Mouse (Mus musculus): ENCODE results near the gene Tcf7l2. TPM values are rescaled to one million over a fixed set of nuclear protein-coding genes. Genes with fewer than 3 reads are reported as not detected.
A peak's percentile ranks its signal among the peaks of the same experiment; 100 is the strongest.

Gene Tcf7l2
- polyA plus RNA-seq, 1 experiment from 2014 or later: 48.2 TPM

- Histone ChIP-seq H3K27me3 (no peaks in the 10 kb centered on the region), H3K27ac (no peak overlapping the region), H3K36me3 (no peaks in the 10 kb centered on the region), H3K4me2 (no peak overlapping the region), H3K9ac (no peak overlapping the region), H3K4me3 (no peak overlapping the region), H3K9me3 (replicated peaks) (no peaks in the 10 kb centered on the region), H3K4me1 (replicated peaks) (no peaks in the 10 kb centered on the region)
- WGBS: 44% methylated on average over 6 of the region's 6 CpGs
- ATAC-seq (replicated peaks; ENCODE audit: insufficient number of reproducible peaks, insufficient read depth, low FRiP score, low read depth): no peak
These were observed 9.1 kb upstream of the Tcf7l2 start for GRCm38 (mm10) chr19:55732499-55732898.

- no peaks in the 10 kb centered on the region for H3K4me1 ChIP-seq (replicated peaks)
- H3K36me3 ChIP-seq: no peaks in the 10 kb centered on the region
- no peak for ATAC-seq (replicated peaks; ENCODE audit: insufficient number of reproducible peaks, insufficient read depth, low FRiP score, low read depth)
- H3K4me3 ChIP-seq: no peak overlapping the region
- no peak overlapping the region for H3K9ac ChIP-seq
- no peaks in the 10 kb centered on the region for H3K27me3 ChIP-seq
- no peak overlapping the region for H3K4me2 ChIP-seq
- 60% methylated on average over 3 of the region's 3 CpGs for WGBS
- no peaks in the 10 kb centered on the region for H3K9me3 ChIP-seq (replicated peaks)
- H3K27ac ChIP-seq: no peak overlapping the region
These were observed 8.6 kb upstream of the Tcf7l2 start for GRCm38 (mm10) chr19:55732994-55733393.

- WGBS: 58% methylated on average over 6 of the region's 6 CpGs
- Histone ChIP-seq H3K9ac (no peak overlapping the region), H3K4me3 (no peak overlapping the region), H3K36me3 (no peaks in the 10 kb centered on the region), H3K27ac (no peak overlapping the region), H3K4me2 (no peak overlapping the region), H3K4me1 (replicated peaks) (peaks cover 4% of the 10 kb centered on the region; the same call in 1 of the 2 replicates), H3K27me3 (no peaks in the 10 kb centered on the region), H3K9me3 (replicated peaks) (no peaks in the 10 kb centered on the region)
- no peak for ATAC-seq (replicated peaks; ENCODE audit: insufficient number of reproducible peaks, insufficient read depth, low FRiP score, low read depth)
These were observed 5.6 kb upstream of the Tcf7l2 start for GRCm38 (mm10) chr19:55736016-55736415.

- Histone ChIP-seq H3K4me3 (no peak overlapping the region), H3K4me2 (no peak overlapping the region), H3K36me3 (no peaks in the 10 kb centered on the region), H3K9ac (no peak overlapping the region), H3K27me3 (no peaks in the 10 kb centered on the region), H3K27ac (no peak overlapping the region), H3K4me1 (replicated peaks) (peaks cover 8% of the 10 kb centered on the region), H3K9me3 (replicated peaks) (no peaks in the 10 kb centered on the region)
- no peak for ATAC-seq (replicated peaks; ENCODE audit: insufficient number of reproducible peaks, insufficient read depth, low FRiP score, low read depth)
- whole genome bisulfite sequencing: 42% methylated on average over 4 of the region's 4 CpGs
These were observed 1.9 kb upstream of the Tcf7l2 start for GRCm38 (mm10) chr19:55739713-55740112.

- peak overlapping the region; percentile 88 for H3K4me3 ChIP-seq
- no peaks in the 10 kb centered on the region for H3K36me3 ChIP-seq
- WGBS: 14% methylated on average over 10 of the region's 10 CpGs
- H3K27ac ChIP-seq: peak overlapping the region; percentile 98
- peak overlapping the region; percentile 58 for H3K9ac ChIP-seq
- peak overlapping the region; percentile 91 for H3K4me2 ChIP-seq
- peaks cover 16% of the 10 kb centered on the region for H3K4me1 ChIP-seq (replicated peaks)
- no peaks in the 10 kb centered on the region for H3K9me3 ChIP-seq (replicated peaks)
- ATAC-seq (replicated peaks; ENCODE audit: insufficient number of reproducible peaks, insufficient read depth, low FRiP score, low read depth): no peak; the same call in 1 of the 2 replicates
- no peaks in the 10 kb centered on the region for H3K27me3 ChIP-seq
These were observed 724 bp upstream of the Tcf7l2 start for GRCm38 (mm10) chr19:55740753-55741438.

- H3K27me3 ChIP-seq: no peaks in the 10 kb centered on the region
- H3K4me1 ChIP-seq (replicated peaks): peaks cover 32% of the 10 kb centered on the region
- peak overlapping the region; percentile 88 for H3K4me3 ChIP-seq
- H3K4me2 ChIP-seq: peak overlapping the region; percentile 91
- ATAC-seq (replicated peaks; ENCODE audit: insufficient number of reproducible peaks, insufficient read depth, low FRiP score, low read depth): no peak
- no peaks in the 10 kb centered on the region for H3K9me3 ChIP-seq (replicated peaks)
- H3K27ac ChIP-seq: peak overlapping the region; percentile 98
- no peaks in the 10 kb centered on the region for H3K36me3 ChIP-seq
- WGBS: under 1% methylated on average over 62 of the region's 70 CpGs
- peak overlapping the region; percentile 96 for H3K9ac ChIP-seq
These were observed 873 bp downstream of the Tcf7l2 start for GRCm38 (mm10) chr19:55742386-55743000.

- no peaks in the 10 kb centered on the region for H3K36me3 ChIP-seq
- peak overlapping the region; percentile 91 for H3K4me2 ChIP-seq
- H3K4me3 ChIP-seq: peak overlapping the region; percentile 88
- H3K4me1 ChIP-seq (replicated peaks): peaks cover 38% of the 10 kb centered on the region
- H3K9ac ChIP-seq: peak overlapping the region; percentile 96
- under 1% methylated on average over 32 of the region's 38 CpGs for WGBS
- H3K27me3 ChIP-seq: no peaks in the 10 kb centered on the region
- ATAC-seq (replicated peaks; ENCODE audit: insufficient number of reproducible peaks, insufficient read depth, low FRiP score, low read depth): peak; percentile 14; the same call in 1 of the 2 replicates
- H3K9me3 ChIP-seq (replicated peaks): no peaks in the 10 kb centered on the region
- peak overlapping the region; percentile 98 for H3K27ac ChIP-seq
These were observed 1.5 kb downstream of the Tcf7l2 start for GRCm38 (mm10) chr19:55743001-55743556.

GRCm38 (mm10) chr19:55743557-55744441 is 2.2 kb downstream of the Tcf7l2 start:
- Histone ChIP-seq H3K27me3 (no peaks in the 10 kb centered on the region), H3K9me3 (replicated peaks) (no peaks in the 10 kb centered on the region), H3K27ac (peak overlapping the region; percentile 98), H3K4me1 (replicated peaks) (peaks cover 45% of the 10 kb centered on the region), H3K4me3 (peak overlapping the region; percentile 88), H3K4me2 (peak overlapping the region; percentile 91), H3K9ac (peak overlapping the region; percentile 96), H3K36me3 (no peaks in the 10 kb centered on the region)
- under 1% methylated on average over 47 of the region's 47 CpGs for WGBS
- ATAC-seq (replicated peaks; ENCODE audit: insufficient number of reproducible peaks, insufficient read depth, low FRiP score, low read depth): peak; percentile 36; the same call in 1 of the 2 replicates

GRCm38 (mm10) chr19:55744576-55745191 is 3.1 kb downstream of the Tcf7l2 start:
- H3K27me3 ChIP-seq: no peaks in the 10 kb centered on the region
- peaks cover 54% of the 10 kb centered on the region for H3K4me1 ChIP-seq (replicated peaks)
- H3K27ac ChIP-seq: peak overlapping the region; percentile 98
- H3K4me2 ChIP-seq: peak overlapping the region; percentile 91
- H3K9me3 ChIP-seq (replicated peaks): no peaks in the 10 kb centered on the region
- peak overlapping the region; percentile 96 for H3K9ac ChIP-seq
- WGBS: 6% methylated on average over 21 of the region's 21 CpGs
- no peaks in the 10 kb centered on the region for H3K36me3 ChIP-seq
- no peak for ATAC-seq (replicated peaks; ENCODE audit: insufficient number of reproducible peaks, insufficient read depth, low FRiP score, low read depth)
- peak overlapping the region; percentile 88 for H3K4me3 ChIP-seq

GRCm38 (mm10) chr19:55745192-55745578 is 3.6 kb downstream of the Tcf7l2 start:
- H3K4me2 ChIP-seq: peak overlapping the region; percentile 91
- H3K27ac ChIP-seq: peak overlapping the region; percentile 98; the same call in 1 of the 2 replicates
- no peaks in the 10 kb centered on the region for H3K27me3 ChIP-seq
- peak overlapping the region; percentile 96 for H3K9ac ChIP-seq
- H3K4me3 ChIP-seq: peak overlapping the region; percentile 88
- 32% methylated on average over 9 of the region's 9 CpGs for WGBS
- no peaks in the 10 kb centered on the region for H3K36me3 ChIP-seq
- H3K9me3 ChIP-seq (replicated peaks): no peaks in the 10 kb centered on the region
- peaks cover 59% of the 10 kb centered on the region for H3K4me1 ChIP-seq (replicated peaks)
- no peak for ATAC-seq (replicated peaks; ENCODE audit: insufficient number of reproducible peaks, insufficient read depth, low FRiP score, low read depth)

Measured in heart, embryonic 15.5 days (tissue).